Mouse (Mus musculus) right cerebral cortex, postnatal 14 days (tissue): ENCODE measurements around the gene Krtap31-2.
A peak's percentile ranks its signal among the peaks of the same experiment; 100 is the strongest.

Experiments
- DNase-seq: peaks from one replicate; pipeline ENCODE4 v3.0.0; 2022

Krtap31-2 gene

GRCm38 (mm10) chr11:99935991-99936390 lies at the start of gene Krtap31-2:
TSS of gene Krtap31-2 (plus strand) at chr11:99936291.
- no peak for DNase-seq

- no peak for DNase-seq
These were observed 28.5 kb upstream of the Krtap31-2 start, which contains the start of gene Krtap31-1 for GRCm38 (mm10) chr11:99907620-99908019. TSS of gene Krtap31-1 (plus strand) at chr11:99907920.

- DNase-seq: no peak
These were observed 21.6 kb upstream of the Krtap31-2 start, which contains the start of gene Gm11565 for GRCm38 (mm10) chr11:99914451-99914850. TSS of gene Gm11565 (plus strand) at chr11:99914751.

GRCm38 (mm10) chr11:99937751-99938264 lies 1.7 kb downstream of the Krtap31-2 start:
- no peak for DNase-seq

GRCm38 (mm10) chr11:99948175-99948574 lies 12.1 kb downstream of the Krtap31-2 start, which contains the start of gene Krtap9-5:
TSS of gene Krtap9-5 (plus strand) at chr11:99948475.
- DNase-seq: no peak

- DNase-seq: no peak
These were observed 28.1 kb downstream of the Krtap31-2 start for GRCm38 (mm10) chr11:99964213-99964612.

GRCm38 (mm10) chr11:99965961-99966360 lies 29.9 kb downstream of the Krtap31-2 start:
- no peak for DNase-seq

- no peak for DNase-seq
These were observed 42.9 kb downstream of the Krtap31-2 start, which contains the start of gene Krtap29-1 for GRCm38 (mm10) chr11:99978953-99979352. TSS of gene Krtap29-1 (minus strand) at chr11:99979053.

GRCm38 (mm10) chr11:99982731-99983130 lies 46.6 kb downstream of the Krtap31-2 start:
- no peak for DNase-seq

GRCm38 (mm10) chr11:99983442-99983841 lies 47.4 kb downstream of the Krtap31-2 start:
- no peak for DNase-seq

GRCm38 (mm10) chr11:99985291-99986092 lies 49.4 kb downstream of the Krtap31-2 start:
- DNase-seq: peak; percentile 49

GRCm38 (mm10) chr11:99986180-99986647 lies 50.1 kb downstream of the Krtap31-2 start, which contains the start of gene Krtap16-1:
TSS of gene Krtap16-1 (minus strand) at chr11:99986597.
- DNase-seq: no peak
